Mouse (Mus musculus): Measurements from ENCODE around the gene Mrpl10.

DNA sequence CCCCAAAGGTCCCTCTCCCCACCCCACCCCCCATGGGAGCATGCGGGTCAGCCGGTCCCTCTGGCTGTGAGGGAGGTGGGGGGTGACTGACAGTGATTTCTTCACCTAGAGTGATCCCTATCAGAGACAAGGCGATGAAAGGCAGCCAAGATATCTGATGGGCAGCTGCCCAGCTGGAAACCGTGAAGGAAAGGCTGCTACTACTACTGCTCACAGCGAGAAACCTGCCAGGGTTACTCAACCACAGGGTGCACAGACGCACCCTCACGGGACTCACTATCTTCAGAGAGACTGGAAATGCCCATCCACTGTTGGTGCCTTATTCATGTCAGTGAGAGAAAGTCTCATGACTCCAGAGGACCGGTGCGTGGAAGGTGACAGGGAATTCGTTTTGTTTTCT, 16.4 kb upstream of the Mrpl10 start:
- TF ChIP-seq CTCF (IDR thresholded peaks at IDR 0.05; ENCODE audit: low read depth) (no peak), EP300 (IDR thresholded peaks at IDR 0.05; ENCODE audit: low read depth) (no peak)
